In genomic region chr2:5062496-5063298, GRCm38 (mm10) we compare ENCODE assay signal across 7 mouse cellular contexts. TPM values are rescaled to one million over a fixed set of nuclear protein-coding genes. Genes with fewer than 3 reads are reported as not detected.
DNase-seq lines count a peak whose midpoint lies in the region; ATAC-seq and TF ChIP-seq lines count a peak whose summit lies in the region.

No protein-coding gene starts in this region.

- H3K4me2 ChIP-seq in neural tube, embryonic 11.5 days (ENCODE audit: low read depth), result peak overlapping the region; percentile 59
- H3K4me2 ChIP-seq in forebrain, embryonic 12.5 days, result peak overlapping the region; percentile 91; the same call in 1 of the 2 replicates
- peak overlapping the region; percentile 90 for H3K4me2 ChIP-seq in stomach, postnatal 0 days (replicated peaks; ENCODE audit: low read depth)

- no peak for ATAC-seq in neural tube, embryonic 11.5 days (ENCODE audit: insufficient read depth, low FRiP score, low TSS enrichment)
- ATAC-seq in forebrain, embryonic 12.5 days (ENCODE audit: low FRiP score), result no peak
- ATAC-seq in stomach, postnatal 0 days (ENCODE audit: low FRiP score, low TSS enrichment), result peak; percentile 29; the same call in 1 of the 2 replicates

- H3K36me3 ChIP-seq in neural tube, embryonic 11.5 days (ENCODE audit: control insufficient read depth, insufficient read depth, low read length), result no peaks in the 10 kb centered on the region
- H3K36me3 ChIP-seq in forebrain, embryonic 12.5 days (replicated peaks), result no peaks in the 10 kb centered on the region
- no peaks in the 10 kb centered on the region for H3K36me3 ChIP-seq in stomach, postnatal 0 days (ENCODE audit: control insufficient read depth, insufficient read depth, low read length)

- no peak overlapping the region for H3K27ac ChIP-seq in neural tube, embryonic 11.5 days (ENCODE audit: low read depth, low read length)
- H3K27ac ChIP-seq in forebrain, embryonic 12.5 days, result no peak overlapping the region
- no peak overlapping the region for H3K27ac ChIP-seq in stomach, postnatal 0 days (replicated peaks)

- H3K4me3 ChIP-seq in neural tube, embryonic 11.5 days (ENCODE audit: low read depth, low read length), result peak overlapping the region; percentile 51; the same call in 1 of the 2 replicates
- peak overlapping the region; percentile 56; the same call in 1 of the 2 replicates for H3K4me3 ChIP-seq in forebrain, embryonic 12.5 days (replicated peaks)
- peak overlapping the region; percentile 66 for H3K4me3 ChIP-seq in stomach, postnatal 0 days (ENCODE audit: low read depth, low read length)

- WGBS in neural tube, embryonic 11.5 days, result 43% methylated on average over 16 of the region's 16 CpGs
- WGBS in forebrain, embryonic 12.5 days, result 48% methylated on average over 16 of the region's 16 CpGs
- 54% methylated on average over 16 of the region's 16 CpGs for WGBS in stomach, postnatal 0 days

- 0 out of 2 replicates have a peak, but pooled peaks cover 3% of the 10 kb centered on the region for H3K27me3 ChIP-seq in neural tube, embryonic 11.5 days (ENCODE audit: control insufficient read depth, insufficient read depth, low read length)
- peaks cover 38% of the 10 kb centered on the region for H3K27me3 ChIP-seq in forebrain, embryonic 12.5 days
- no peaks in the 10 kb centered on the region for H3K27me3 ChIP-seq in stomach, postnatal 0 days (ENCODE audit: control insufficient read depth, insufficient read depth, low read length)

- H3K4me1 ChIP-seq in neural tube, embryonic 11.5 days (ENCODE audit: control insufficient read depth, insufficient read depth, low read length), result no peaks in the 10 kb centered on the region; the same call in 1 of the 2 replicates
- peaks cover 5% of the 10 kb centered on the region for H3K4me1 ChIP-seq in forebrain, embryonic 12.5 days
- no peaks in the 10 kb centered on the region for H3K4me1 ChIP-seq in stomach, postnatal 0 days (replicated peaks; ENCODE audit: control insufficient read depth, insufficient read depth)

- no peak for DNase-seq in neural tube, embryonic 11.5 days (ENCODE audit: low spot score)
- DNase-seq in neural tube, embryonic 10.5 days (ENCODE audit: extremely low spot score, low spot score), result no peak
- DNase-seq in liver, result peak; percentile 67
- DNase-seq in stomach, postnatal 0 days (ENCODE audit: low spot score), result no peak
- no peak for DNase-seq in urinary bladder, adult 2 months (ENCODE audit: low spot score)
- DNase-seq in embryo, embryonic 10 days (ENCODE audit: low spot score), result no peak

- TF ChIP-seq EP300 in stomach, postnatal 0 days (optimal IDR thresholded peaks at IDR 0.05), result no peak

- no peak overlapping the region for H3K9ac ChIP-seq in neural tube, embryonic 11.5 days (ENCODE audit: low read length)
- H3K9ac ChIP-seq in forebrain, embryonic 12.5 days, result no peak overlapping the region
- peak overlapping the region; percentile 70 for H3K9ac ChIP-seq in stomach, postnatal 0 days (ENCODE audit: low read length)

- no peak for TF ChIP-seq CTCF in stomach, postnatal 0 days (IDR thresholded peaks at IDR 0.05; ENCODE audit: low read depth)

- no peaks in the 10 kb centered on the region for H3K9me3 ChIP-seq in neural tube, embryonic 11.5 days (ENCODE audit: control insufficient read depth, low read length)
- H3K9me3 ChIP-seq in forebrain, embryonic 12.5 days, result no peaks in the 10 kb centered on the region
- H3K9me3 ChIP-seq in stomach, postnatal 0 days (ENCODE audit: control insufficient read depth, low read length), result no peaks in the 10 kb centered on the region

RNA-seq across cellular contexts. Expression of gene Optn, which starts 1.2 kb away (rescaled TPM):
- polyA plus RNA-seq in neural tube, embryonic 11.5 days (2014; fragmentation: Nextera tagmentation; extraction: Ambion mirVana), result 5.0 and 5.7 TPM in 2 replicates
- 2.5 and 3.3 TPM in 2 replicates for polyA plus RNA-seq in forebrain, embryonic 12.5 days (2016; fragmentation: Nextera tagmentation; extraction: Ambion mirVana)
- 16.6 and 17.0 TPM in 2 replicates for polyA plus RNA-seq in stomach, postnatal 0 days (2015; fragmentation: Nextera tagmentation; extraction: Ambion mirVana)
- 10.0 and 18.1 TPM in 2 replicates for polyA plus RNA-seq in urinary bladder, adult 2 months (2012; rRNA removed)

RNA-seq across cellular contexts. Expression of gene Mcm10, which starts 50.1 kb away (rescaled TPM):
- polyA plus RNA-seq in neural tube, embryonic 11.5 days (2014; fragmentation: Nextera tagmentation; extraction: Ambion mirVana), result 44.4 and 50.0 TPM in 2 replicates
- 44.5 and 46.3 TPM in 2 replicates for polyA plus RNA-seq in forebrain, embryonic 12.5 days (2016; fragmentation: Nextera tagmentation; extraction: Ambion mirVana)
- 6.1 and 6.8 TPM in 2 replicates for polyA plus RNA-seq in stomach, postnatal 0 days (2015; fragmentation: Nextera tagmentation; extraction: Ambion mirVana)
- 1.4 and 1.6 TPM in 2 replicates for polyA plus RNA-seq in urinary bladder, adult 2 months (2012; rRNA removed)
